Comparison of ENCODE assay signal across 8 mouse cellular contexts in the genomic region with DNA sequence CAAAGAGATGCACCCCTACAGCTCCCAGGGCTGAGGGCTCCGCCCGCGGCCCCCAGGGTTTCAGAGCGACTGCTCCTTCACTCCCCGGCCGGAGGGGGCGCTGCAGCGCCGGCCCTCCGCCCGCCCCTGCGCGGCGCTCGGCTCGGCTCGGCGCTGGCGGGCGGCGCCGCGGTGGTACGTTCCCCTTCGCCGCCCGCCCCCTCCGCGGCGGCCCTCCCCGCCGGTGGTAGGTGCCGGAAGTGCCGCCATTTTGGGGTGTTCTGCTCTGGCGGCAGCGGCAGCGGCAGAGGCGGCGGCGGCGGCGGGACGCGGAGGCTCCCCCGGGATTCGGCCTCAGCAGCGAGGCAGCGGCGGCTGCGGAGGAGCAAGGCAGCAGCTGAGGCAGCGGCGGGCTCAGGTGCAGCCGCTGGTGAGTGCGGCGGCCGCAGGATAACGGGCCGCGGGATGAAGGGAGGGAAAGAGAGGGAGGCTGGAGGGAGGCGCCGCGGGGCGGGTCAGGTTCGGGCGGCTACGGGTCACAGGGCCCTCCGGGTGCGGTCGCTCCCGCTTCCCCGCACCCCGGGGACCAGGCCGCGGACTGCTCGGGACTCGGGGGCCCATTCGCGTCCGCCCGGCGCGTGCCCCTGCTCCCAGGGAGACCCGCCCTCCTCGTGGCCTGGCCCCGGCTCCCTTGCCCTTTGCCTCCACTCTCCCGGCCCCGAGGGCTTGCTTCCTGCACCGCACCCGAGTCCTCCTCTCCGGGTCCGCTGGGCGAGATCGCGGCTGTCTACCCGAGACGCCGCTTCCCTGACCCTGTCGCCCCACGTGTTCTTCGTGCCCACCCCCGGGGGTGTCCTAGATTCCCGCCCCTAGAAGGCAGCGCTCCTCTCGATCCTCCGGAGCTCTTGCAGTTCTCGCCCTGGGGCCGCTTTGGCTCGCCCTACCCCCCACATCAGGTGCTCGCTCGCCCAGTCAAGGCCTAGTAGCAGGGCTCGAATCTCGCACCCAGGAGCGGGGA. TPM values are rescaled to one million over a fixed set of nuclear protein-coding genes. Genes with fewer than 3 reads are reported as not detected.
DNase-seq lines count a peak whose midpoint lies in the region; ATAC-seq and TF ChIP-seq lines count a peak whose summit lies in the region.

A gene (plus strand): TSS at position 150 of the 997 bp plus-strand sequence.

- 1% methylated on average over 91 of the region's 113 CpGs for WGBS in forebrain, embryonic 15.5 days
- WGBS in lung, embryonic 14.5 days, result under 1% methylated on average over 97 of the region's 113 CpGs

- peak; percentile 48 for TF ChIP-seq CTCF in lung, embryonic 14.5 days (IDR thresholded peaks at IDR 0.05; ENCODE audit: low read depth)

- ATAC-seq in forebrain, embryonic 15.5 days (replicated peaks), result peak; percentile 97
- ATAC-seq in lung, embryonic 14.5 days (ENCODE audit: insufficient read depth), result peak; percentile 97
- ATAC-seq in neutrophil, adult 5-6 weeks (ENCODE audit: extremely low read depth, insufficient number of reproducible peaks, low FRiP score, poor library complexity, severe bottlenecking), result peak; percentile 79

- peak within 1 kb of the TSS; percentile 92 for H3K9ac ChIP-seq in forebrain, embryonic 15.5 days (replicated peaks)
- H3K9ac ChIP-seq in lung, embryonic 14.5 days, result peak within 1 kb of the TSS; percentile 93

- H3K27me3 ChIP-seq in forebrain, embryonic 15.5 days, result no peaks in the 10 kb centered on the region
- no peaks in the 10 kb centered on the region for H3K27me3 ChIP-seq in lung, embryonic 14.5 days (ENCODE audit: insufficient read depth, low read length)

- no peaks in the 10 kb centered on the region for H3K9me3 ChIP-seq in forebrain, embryonic 15.5 days
- H3K9me3 ChIP-seq in lung, embryonic 14.5 days (ENCODE audit: low read depth, low read length), result no peaks in the 10 kb centered on the region

- peak within 1 kb of the TSS; percentile 90 for H3K27ac ChIP-seq in forebrain, embryonic 15.5 days (replicated peaks)
- H3K27ac ChIP-seq in lung, embryonic 14.5 days (ENCODE audit: low read depth), result peak within 1 kb of the TSS; percentile 92

- H3K4me3 ChIP-seq in forebrain, embryonic 15.5 days, result peak within 1 kb of the TSS; percentile 78
- H3K4me3 ChIP-seq in lung, embryonic 14.5 days (ENCODE audit: low read depth, low read length), result peak within 1 kb of the TSS; percentile 99

- peak; percentile 78 for DNase-seq in ES-CJ7 (ENCODE audit: low read depth, low spot score)
- peak; percentile 81 for DNase-seq in cerebellum, adult 11 months
- peak; percentile 86 to 90 for DNase-seq in heart, postnatal 14 days
- peak; percentile 80 to 85 for DNase-seq in layer of hippocampus, adult 18-20 months (ENCODE audit: low spot score in 2 of 2)
- peak; percentile 94 for DNase-seq in lung, embryonic 14.5 days
- peak; percentile 70 to 74 for DNase-seq in thymus, adult 18-20 months

- H3K4me2 ChIP-seq in forebrain, embryonic 15.5 days (replicated peaks), result peak within 1 kb of the TSS; percentile 52
- H3K4me2 ChIP-seq in lung, embryonic 14.5 days, result peak within 1 kb of the TSS; percentile 75

- H3K36me3 ChIP-seq in forebrain, embryonic 15.5 days, result no peaks in the 10 kb centered on the region
- no peaks in the 10 kb centered on the region for H3K36me3 ChIP-seq in lung, embryonic 14.5 days (ENCODE audit: insufficient read depth)

- H3K4me1 ChIP-seq in forebrain, embryonic 15.5 days, result peaks cover 28% of the 10 kb centered on the region
- H3K4me1 ChIP-seq in lung, embryonic 14.5 days (ENCODE audit: insufficient read depth), result peaks cover 16% of the 10 kb centered on the region

- intact Hi-C loops in heart, postnatal 14 days (cut with DNase I), result loop anchor here (2.0 to 5.0 kb wide), 2 partner anchors 77 to 120 kb away; no protein-coding TSS in a partner anchor

RNA-seq across cellular contexts. Expression of the gene that starts here (rescaled TPM):
- 132 and 136 TPM in 2 replicates for polyA plus RNA-seq in forebrain, embryonic 15.5 days (2015; fragmentation: Nextera tagmentation; extraction: Ambion mirVana)
- 10 to 100 TPM; 87.1 to 89.0 TPM for total RNA-seq in heart, postnatal 14 days (2021)
- 100 to 1,000 TPM; 136 to 140 TPM for total RNA-seq in layer of hippocampus, adult 18-20 months (2021)
- 65.0 and 68.0 TPM in 2 replicates for polyA plus RNA-seq in lung, embryonic 14.5 days (2014; fragmentation: Nextera tagmentation; extraction: Ambion mirVana)
- 41.1 and 53.0 TPM in 2 replicates for total RNA-seq in neutrophil, adult 5-6 weeks (2017)

Comparison
In these comparisons a context has a peak if more than half of its experiments do, and no peak if none do; other contexts are left out.
1. Peak in every context shown above with its lines: DNase-seq, ATAC-seq, H3K4me3 ChIP-seq and H3K27ac ChIP-seq.